Mouse (Mus musculus) left cerebral cortex, postnatal 10 days (tissue): Measurements from ENCODE around the gene Rnf10. TPM values are rescaled to one million over a fixed set of nuclear protein-coding genes. Genes with fewer than 3 reads are reported as not detected.

Experiments
- total RNA-seq, 2 experiments: library from RNA; stranded (reverse); gene quantifications; 2 replicates each; pipeline ENCODE4 v1.2.3; 2021

The Rnf10 gene
- total RNA-seq, 2 experiments from 2014 or later = 256 to 269 TPM

Other genes with a start within 250 kb of the Rnf10 start
- not detected for gene Gm10401, start 174.6 kb downstream of the Rnf10 start, total RNA-seq
- gene Acads, start 153.6 kb downstream of the Rnf10 start, total RNA-seq = 1 to 10 TPM; 4.9 to 5.8 TPM
- 10 to 100 TPM; 22.5 to 27.2 TPM for gene Unc119b, start 137.9 kb downstream of the Rnf10 start, total RNA-seq
- 10 to 100 TPM; 68.0 to 72.3 TPM for gene Mlec, start 114.7 kb downstream of the Rnf10 start, total RNA-seq
- 100 to 1,000 TPM; 109 to 111 TPM for gene Cabp1, start 78.5 kb downstream of the Rnf10 start, total RNA-seq
- gene Pop5, start 37.1 kb downstream of the Rnf10 start, total RNA-seq = 10 to 100 TPM; 35.5 to 35.7 TPM
- 10 to 100 TPM; 36.4 to 37.1 TPM for gene Coq5, start 6.8 kb upstream of the Rnf10 start, total RNA-seq
- gene Dynll1, start 28.1 kb upstream of the Rnf10 start, total RNA-seq = 100 to 1,000 TPM; 702 to 749 TPM
- 10 to 100 TPM; 59.6 to 64.6 TPM for gene Srsf9, start 54.3 kb upstream of the Rnf10 start, total RNA-seq
- gene Gatc, start 68.3 kb upstream of the Rnf10 start, total RNA-seq = 10 to 100 TPM; 23.8 to 25.5 TPM
- gene Triap1, start 68.3 kb upstream of the Rnf10 start, total RNA-seq = 10 to 100 TPM; 30.3 to 32.8 TPM
- gene Cox6a1, start 76.1 kb upstream of the Rnf10 start, total RNA-seq = 100 to 1,000 TPM; 685 to 725 TPM
- gene Msi1, start 156.7 kb upstream of the Rnf10 start, total RNA-seq = 10 to 100 TPM; 54.2 to 58.0 TPM
- gene Pla2g1b, start 193.4 kb upstream of the Rnf10 start, total RNA-seq = not detected
- gene Sirt4, start 211.8 kb upstream of the Rnf10 start, total RNA-seq = 10 to 100 TPM; 26.8 to 31.2 TPM
- 10 to 100 TPM; 18.8 to 20.8 TPM for gene Pxn, start 233.8 kb upstream of the Rnf10 start, total RNA-seq